Mouse (Mus musculus) thymus, postnatal 4 days (tissue): ENCODE data around the gene Agap1.

ENCODE experiments used
- DNase-seq: peaks from one replicate; pipeline ENCODE4 v3.0.0; 2021

Agap1 gene

DNA sequence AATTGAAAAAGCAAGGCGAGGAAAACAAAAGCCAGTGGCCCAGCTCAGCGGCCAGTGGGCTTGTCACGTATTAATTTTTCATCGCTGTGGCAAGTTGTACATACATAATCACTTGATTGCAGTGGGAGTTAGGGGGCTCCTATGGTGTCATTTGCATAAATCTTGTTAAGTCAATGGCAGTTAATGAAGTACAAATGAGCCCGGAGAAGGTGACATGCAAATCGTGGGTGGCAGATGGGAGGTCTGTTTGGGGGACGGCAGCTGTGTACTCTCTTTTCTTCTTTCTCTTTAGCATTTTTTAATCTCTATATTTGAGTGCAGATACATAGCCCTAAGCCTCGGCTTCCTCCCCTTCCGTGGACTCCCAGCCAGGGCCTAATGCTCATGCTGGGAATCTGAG lies 220.1 kb downstream of the Agap1 start:
- DNase-seq, result no peak

DNA sequence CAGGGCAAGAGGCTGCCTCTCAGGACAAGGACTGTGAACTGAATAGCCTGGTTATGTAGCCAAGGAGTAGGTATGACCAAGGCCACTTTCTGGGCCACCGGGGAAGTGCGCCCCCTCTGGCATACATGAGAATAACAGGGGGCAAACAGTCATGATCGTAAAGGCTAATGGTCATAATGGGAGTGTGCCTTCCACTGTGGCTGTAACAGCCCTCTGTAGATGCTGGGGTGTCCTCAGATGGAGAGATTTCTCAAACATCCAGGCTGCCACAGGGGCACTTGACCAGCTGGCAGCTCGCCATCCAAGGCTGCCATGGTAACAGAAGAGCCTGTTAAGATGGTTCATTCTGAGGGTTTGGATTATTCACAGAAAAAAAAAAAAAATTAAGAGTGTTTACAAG lies 221.8 kb downstream of the Agap1 start:
- peak; percentile 28 for DNase-seq

DNA sequence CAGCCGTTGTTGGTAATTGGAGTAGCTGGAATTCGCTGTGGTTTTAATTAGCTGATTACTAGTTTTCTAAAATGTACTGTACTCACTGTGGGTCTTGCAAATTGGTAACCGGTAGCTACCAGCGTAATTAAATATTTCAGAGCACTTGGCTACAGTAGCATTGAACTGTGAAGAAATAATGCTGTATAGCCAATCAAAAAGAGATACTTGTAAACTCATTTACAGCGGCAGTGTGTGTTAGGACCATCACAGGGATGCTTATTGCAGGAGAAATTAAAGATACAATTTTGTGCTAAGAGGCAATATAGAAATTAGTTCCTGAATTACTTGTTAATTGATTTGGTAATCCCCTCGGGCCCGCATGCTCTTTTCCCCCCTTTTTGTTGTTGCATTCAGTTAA lies 226.1 kb downstream of the Agap1 start:
- no peak for DNase-seq

GRCm38 (mm10) chr1:89688914-89689313 lies 234.3 kb downstream of the Agap1 start:
- DNase-seq, result no peak

DNA sequence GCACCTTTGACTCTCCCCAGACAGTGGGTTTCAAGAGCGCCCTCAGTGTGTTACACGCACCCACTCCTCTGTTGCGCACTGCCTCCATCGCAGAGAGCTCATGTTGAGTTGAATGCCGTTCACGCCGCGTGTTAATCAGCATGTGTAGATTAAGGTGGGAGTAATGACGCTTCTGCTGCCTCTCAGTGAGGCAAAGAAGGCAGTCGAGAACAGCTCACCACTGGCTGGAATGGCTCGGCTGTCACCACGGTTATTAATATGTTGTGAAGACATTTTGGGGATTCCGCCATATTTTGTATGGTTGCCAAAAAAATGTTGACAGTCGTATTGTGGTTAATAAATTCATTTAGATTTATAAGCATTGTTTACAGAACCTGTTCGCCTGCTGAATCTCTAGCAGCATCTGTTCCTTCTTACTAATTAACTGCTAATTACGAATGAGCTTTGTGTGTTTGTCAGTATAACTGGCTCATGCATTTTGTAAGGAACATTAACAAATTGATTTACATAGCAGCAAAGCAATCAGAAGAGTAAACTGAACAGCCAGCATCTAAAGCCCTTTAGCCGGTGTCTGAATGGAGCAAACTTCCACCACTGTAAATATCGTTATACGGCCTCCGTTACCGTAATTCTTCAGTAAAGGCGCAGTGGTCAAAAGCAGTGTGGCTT lies 235.1 kb downstream of the Agap1 start:
- no peak for DNase-seq

- DNase-seq, result no peak
Observed at GRCm38 (mm10) chr1:89691096-89691495, 236.5 kb downstream of the Agap1 start.

- no peak for DNase-seq
Observed at GRCm38 (mm10) chr1:89692420-89692819, 237.8 kb downstream of the Agap1 start.

GRCm38 (mm10) chr1:89694916-89695315 lies 240.3 kb downstream of the Agap1 start:
- DNase-seq, result no peak

GRCm38 (mm10) chr1:89697241-89697640 lies 242.6 kb downstream of the Agap1 start:
- DNase-seq, result no peak

DNA sequence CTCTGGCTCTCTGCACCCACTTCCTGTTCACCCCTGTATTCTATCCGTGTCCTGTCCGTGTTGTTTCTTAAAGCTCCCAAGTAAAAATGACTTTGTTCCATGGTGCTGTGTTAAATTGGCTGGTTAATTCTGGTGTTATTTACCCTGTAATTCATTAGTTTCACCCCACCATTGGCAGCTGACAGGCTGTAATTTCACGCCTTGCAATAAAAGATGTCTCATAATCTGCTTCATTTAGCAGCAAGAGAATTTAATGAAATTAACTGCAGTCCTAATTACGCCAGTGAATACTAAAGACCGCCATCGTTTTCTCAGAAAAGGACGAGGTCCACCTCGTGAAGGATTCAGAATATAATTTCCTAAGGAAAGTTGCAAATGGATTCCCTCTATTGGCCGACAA lies 245.6 kb downstream of the Agap1 start:
- no peak for DNase-seq

GRCm38 (mm10) chr1:89701162-89701730 lies 246.6 kb downstream of the Agap1 start:
- DNase-seq, result no peak

DNA sequence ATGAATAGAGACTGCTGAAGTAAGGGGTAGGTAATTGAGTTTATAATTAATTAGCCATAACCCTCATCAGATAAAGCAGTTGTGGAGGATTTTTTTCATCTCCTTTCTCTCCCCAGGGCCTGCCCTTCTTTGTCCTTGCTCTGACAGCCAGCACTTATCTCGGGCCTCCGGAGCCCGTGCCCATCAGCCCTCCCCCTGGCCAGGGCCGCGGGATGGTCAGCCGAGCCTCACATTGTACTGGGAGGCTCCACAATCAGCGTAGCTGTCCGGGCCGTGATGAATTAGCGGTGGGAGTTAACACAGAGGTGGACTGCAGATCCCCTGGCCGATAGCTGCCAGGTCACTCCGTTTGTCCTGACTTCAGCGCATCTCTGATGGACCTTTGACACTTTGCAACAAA lies 248.7 kb downstream of the Agap1 start:
- DNase-seq, result no peak

DNA sequence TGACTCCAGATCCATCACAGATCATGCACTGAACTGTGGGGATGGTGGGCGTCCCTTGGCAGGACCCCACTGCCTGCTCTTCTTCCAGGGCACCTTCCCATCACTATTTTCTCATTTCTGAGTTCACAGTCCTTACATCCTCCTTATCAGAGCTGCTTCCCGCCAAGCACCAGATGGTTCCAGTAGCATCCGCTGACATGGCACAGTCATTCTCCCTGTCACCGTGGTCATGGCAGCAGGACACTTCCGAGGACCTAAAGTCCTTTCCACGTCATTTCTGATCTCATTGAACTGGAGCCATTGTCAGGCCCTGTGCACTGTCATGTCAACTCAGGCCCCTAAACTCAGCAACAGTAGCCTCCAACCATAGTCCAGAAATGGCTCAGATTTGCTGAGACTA lies 251.1 kb downstream of the Agap1 start:
- no peak for DNase-seq

DNA sequence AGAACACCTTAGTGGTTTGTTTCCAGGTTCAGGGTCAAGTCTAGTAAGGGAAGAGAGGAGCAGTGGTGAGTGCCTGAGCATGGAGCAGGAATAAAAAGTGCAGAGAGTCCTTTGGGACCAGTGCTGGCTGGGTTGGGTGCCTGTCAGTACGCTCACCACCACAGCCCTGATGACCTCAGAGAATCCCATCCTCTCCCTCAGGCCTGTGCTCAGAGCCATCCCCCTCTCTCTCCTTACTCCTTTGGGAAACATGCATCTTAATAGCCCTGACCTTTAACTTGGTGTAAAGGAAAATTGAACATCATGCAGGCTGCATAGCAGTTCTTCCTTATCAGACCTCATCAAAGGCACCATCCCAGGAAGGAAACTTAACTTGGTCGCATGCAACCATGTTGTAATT lies 252.3 kb downstream of the Agap1 start:
- no peak for DNase-seq

GRCm38 (mm10) chr1:89707756-89708480 lies 253.3 kb downstream of the Agap1 start:
- DNase-seq, result no peak

DNA sequence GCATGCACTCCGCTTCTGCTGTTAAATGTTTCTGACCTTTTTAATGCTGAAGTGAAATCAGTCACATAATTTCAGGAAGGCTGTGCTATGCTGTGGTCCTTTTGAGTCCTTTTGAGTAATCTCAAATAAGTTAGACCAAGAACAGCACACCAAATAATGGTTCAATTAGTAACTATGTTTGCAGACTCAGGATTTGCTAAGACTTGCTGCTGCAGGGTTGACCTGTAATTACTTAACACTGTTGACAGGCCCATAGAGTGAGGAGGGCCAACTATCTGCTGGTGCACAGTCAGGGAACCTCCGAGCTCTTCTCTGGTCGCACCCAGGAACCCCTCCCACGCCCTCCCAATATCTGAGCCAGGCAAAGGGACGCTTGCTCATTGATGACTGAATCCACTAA lies 255.2 kb downstream of the Agap1 start:
- no peak for DNase-seq

GRCm38 (mm10) chr1:89713681-89714080 lies 259.1 kb downstream of the Agap1 start:
- no peak for DNase-seq

GRCm38 (mm10) chr1:89714165-89714980 lies 259.8 kb downstream of the Agap1 start:
- no peak for DNase-seq

DNA sequence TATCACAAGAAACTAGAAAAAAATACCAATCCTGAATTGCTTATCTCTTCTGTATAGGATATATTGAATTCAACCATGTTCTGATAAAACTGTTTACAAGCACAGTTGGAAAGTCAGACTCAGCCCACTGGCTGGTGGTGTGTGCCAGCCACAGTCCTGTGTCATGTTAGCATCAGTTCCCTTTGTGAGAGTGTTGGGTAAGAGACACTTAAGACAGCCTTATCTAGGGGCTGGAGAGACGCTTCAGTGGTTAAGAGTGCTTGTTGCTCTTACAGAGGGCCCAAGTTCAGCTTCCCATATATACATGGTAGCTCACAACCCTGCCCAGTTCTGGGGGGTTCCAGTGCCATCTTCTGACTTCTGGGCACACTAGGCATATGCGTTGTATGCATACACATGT lies 261.6 kb downstream of the Agap1 start:
- DNase-seq, result no peak

GRCm38 (mm10) chr1:89717100-89717499 lies 262.5 kb downstream of the Agap1 start:
- no peak for DNase-seq

- no peak for DNase-seq
Observed at GRCm38 (mm10) chr1:89718782-89719403, 264.3 kb downstream of the Agap1 start.

- DNase-seq, result no peak
Observed at GRCm38 (mm10) chr1:89724141-89724540, 269.5 kb downstream of the Agap1 start.

DNA sequence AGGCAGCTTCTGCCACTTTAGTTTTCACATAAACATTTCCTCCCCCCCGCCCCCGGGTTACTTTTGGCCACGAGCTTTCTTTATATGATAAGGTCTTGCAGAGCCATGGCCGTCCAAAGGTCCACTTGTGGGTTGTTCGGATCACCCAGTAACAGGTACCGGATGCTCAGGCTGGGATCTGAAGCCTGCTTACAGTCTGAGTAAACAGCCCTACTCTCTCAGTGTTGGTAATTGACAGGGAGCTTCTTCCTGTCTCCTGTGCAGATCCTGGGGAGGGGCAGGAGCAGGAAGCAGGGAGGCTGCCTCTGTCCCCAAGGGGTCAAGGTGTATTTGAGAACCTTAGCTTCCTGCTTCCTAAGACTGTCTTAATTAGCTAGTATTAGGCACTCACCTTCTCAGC lies 269.9 kb downstream of the Agap1 start:
- no peak for DNase-seq
